Mouse (Mus musculus) erythroid progenitor cell, adult 5-6 weeks (primary cell): Measurements from ENCODE around the gene Nckap1l. TPM values are rescaled to one million over a fixed set of nuclear protein-coding genes. Genes with fewer than 3 reads are reported as not detected.

Source experiments
- ATAC-seq: replicated peaks from 2 replicates; pipeline ENCODE4 v1.8.0; 2016; ENCODE audit warnings: moderate number of reproducible peaks, mild to moderate bottlenecking, moderate TSS enrichment, inconsistent platforms; ENCODE audit not compliant: poor library complexity, low FRiP score, severe bottlenecking
- total RNA-seq, 2 experiments: library from RNA; stranded (forward) in 1 of 2; stranded (reverse) in 1 of 2; fragments of 150-400 nt in 1 of 2; fragments of 186-747, 209-891 nt in 1 of 2; gene quantifications; 2 replicates each; pipeline versions ENCODE4 v1.2.3 to v1.2.4; 2015 to 2017; ENCODE audit warnings: low replicate concordance in 2 of 2

Gene Nckap1l
- total RNA-seq, 2 experiments from 2014 or later = 12.6 to 22.2 TPM

DNA sequence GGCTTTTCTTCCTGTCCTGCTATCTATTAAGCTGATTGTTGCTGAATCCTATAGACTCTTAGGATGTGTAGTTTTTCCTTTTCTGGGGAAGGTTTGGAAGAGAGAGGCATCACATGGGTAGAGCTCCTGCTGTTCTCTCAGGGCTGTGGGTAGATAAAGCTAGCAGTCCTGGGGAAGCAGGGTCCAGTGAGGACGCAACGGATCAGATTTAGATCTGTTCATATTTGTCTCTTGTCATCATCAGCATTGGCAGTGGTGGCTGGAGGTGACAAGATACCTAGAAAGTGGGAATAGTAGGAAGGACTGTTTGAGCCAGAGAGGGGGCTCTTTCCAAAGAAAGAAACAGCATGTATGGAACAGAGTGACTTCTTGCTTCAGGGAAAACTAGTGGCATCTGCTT is 81.4 kb downstream of the Nckap1l start:
- ATAC-seq = no peak

DNA sequence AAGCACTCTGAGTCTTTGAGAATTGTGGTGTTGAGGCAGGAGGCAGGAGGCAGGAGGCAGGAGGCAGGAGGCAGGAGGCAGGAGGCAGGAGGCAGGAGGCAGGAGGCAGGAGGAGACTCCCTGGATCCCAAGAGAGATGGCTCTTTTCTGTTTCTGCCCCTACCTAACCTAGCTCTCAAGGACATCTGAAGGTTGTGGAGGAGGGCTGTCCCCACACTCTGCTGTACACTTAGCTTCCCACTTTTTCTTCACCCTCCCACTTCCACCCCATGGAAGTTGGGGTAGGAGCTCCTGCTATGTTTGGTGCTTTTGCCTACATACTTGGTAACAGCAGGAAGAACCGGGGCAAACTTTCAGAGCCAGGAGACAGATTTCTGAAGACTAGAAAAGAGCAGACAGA is 82.2 kb downstream of the Nckap1l start:
- no peak for ATAC-seq

DNA sequence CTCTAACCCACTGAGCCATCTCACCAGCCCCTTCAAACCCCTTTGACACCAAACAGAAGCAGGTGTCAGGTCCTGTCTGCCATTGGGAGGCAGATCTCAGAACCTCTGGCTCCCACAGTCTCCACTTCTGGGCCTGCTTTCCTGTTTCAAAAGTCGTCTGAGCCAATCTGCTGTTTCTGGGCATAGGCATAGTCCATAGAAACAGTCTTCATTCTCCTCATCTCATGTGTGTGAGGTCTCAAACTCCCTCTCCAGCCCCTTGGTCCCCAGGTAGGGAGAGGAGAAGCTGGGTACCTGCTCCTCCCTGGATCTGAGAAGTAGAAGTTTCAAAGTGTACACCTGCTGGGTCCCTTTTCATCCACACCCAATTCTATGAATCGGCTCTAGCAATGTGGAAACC is 82.9 kb downstream of the Nckap1l start:
- ATAC-seq = no peak

DNA sequence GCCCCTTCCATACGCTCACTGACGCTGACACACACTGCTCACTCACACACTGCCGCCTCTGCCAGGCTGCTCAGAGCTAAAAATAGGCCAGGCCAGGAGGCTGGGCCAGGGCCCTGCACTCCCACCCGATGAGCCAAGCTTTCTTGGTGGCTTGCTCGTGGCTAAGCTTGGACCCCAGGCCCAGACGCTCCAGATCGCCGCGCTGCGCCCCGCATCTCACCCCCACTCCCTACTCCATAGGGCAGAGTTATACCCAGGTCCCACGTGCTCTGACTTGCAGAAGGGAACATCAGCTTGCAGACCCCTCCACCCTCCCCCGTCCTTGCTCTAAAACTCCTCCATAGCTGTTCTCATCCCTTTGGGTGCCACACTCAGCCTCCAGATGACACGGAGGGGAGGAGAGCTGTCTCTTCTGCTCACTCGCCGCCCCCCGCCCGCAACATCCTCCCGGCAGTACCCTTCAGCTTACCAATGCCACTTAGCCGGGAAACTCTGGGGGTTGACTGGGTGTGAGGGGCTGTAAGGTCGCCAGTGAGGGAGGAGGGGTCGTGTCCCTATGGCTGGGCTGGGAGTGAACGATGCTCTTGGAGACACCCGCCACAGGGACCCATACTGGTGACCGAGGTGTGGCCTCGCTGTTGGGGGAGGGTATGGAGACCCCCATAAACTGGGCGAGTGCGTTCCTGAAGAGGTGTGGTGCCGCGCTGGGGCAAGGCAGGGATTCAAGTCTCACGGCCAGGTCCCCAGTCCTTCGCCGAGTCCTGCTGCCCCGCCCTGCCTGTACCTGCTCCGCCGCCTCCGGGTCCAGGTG is 83.6 kb downstream of the Nckap1l start:
- ATAC-seq = no peak

DNA sequence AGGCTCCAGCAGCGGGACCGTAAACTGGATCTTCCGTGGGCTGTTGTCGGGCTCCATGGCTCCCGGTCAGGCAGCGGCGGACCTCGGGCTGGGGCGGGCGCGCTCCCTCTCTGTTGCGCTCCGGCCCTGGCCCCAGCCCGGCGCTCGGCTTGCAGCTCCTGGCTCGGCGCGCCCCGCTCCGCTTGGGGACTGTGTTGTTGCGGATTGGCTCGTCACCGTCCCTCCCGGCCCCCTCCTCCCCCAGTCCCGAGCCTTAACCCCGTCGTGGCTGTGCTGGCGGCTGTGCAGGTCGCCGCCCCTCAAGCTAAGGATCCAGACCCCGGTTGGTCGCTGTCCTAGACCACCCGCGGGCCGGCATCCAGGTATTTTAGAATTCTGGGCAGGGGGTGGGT is 84.2 kb downstream of the Nckap1l start, which contains the start of gene Ppp1r1a:
Gene Ppp1r1a (minus strand): TSS at position 182 of the 392 bp plus-strand sequence.
- ATAC-seq = no peak

DNA sequence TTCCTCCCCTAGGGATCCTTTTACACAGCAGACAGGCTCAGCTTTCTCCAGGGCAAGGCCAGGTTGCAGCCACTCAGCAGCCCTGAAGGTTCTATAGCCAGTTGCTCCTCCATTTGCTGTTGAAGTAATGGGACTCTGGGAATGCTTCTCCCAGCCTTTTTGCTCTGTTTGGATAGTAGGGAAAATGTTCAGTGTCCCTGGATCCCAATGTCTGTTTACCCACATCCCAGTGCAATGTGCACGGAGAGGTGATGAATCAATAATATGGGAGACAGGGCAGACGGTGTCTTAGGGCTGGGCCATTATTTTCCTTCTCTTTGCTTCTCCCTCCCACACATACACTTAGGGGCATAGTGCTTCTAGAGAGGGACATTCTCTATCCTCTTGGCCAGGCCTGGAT is 85.7 kb downstream of the Nckap1l start:
- ATAC-seq = no peak

DNA sequence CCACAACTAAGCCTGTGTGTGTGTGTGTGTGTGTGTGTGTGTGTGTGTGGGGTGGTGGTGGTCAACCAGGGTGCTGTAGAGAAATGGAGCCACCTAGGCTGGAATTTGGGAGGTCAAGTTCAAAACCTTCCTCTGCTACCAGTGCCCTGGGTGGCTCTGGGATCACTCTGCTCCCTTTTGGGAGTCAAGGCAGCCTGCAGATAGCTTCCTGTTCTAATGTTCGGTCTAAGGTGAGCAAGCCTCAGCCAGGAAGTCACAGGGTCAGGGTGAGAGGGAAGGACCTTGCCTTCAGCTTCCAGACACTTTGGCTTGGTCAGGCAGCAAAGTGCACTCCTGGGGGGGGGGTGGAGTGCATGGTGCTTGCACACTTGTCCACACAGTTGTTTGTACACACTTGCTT is 87.1 kb downstream of the Nckap1l start:
- ATAC-seq = no peak

DNA sequence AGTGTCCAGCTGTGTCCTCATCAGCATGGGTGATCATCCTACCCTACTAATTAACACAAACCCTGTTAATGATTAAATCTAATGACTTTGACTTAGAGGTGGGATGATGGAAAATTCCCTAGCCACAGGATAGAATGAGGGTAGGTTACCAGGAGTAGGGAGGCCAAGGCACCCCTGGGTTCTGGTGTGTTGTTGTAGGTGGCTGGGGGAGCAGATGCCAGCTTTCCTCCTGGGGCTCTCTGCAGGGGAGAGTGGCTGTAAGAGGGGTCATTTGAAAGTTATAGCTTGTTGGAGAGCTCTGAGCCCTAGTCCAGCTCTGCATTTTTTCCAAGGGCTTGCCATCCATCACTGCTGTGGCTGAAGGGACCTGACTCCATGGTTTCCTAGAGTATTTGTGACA is 88.9 kb downstream of the Nckap1l start:
- ATAC-seq = no peak

DNA sequence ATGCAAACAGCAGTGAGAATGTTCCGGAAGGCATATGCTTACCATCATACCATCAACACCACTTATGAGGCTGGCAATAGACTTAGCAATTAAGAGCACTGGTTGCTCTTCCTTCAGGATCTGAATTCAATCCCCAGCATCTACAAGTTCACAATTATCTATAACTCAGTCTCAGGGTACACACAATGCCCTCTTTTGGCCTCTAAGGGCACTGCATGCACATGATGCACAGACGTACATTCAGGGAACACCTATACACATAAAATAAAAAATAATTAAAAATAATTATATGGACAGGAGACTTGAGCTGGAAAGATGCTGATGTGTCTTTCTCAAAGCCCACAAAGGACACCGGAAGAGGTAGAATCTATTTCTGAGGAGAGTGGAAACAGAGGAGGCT is 94.4 kb downstream of the Nckap1l start:
- ATAC-seq = no peak

Other genes with a start within 250 kb of the Nckap1l start
- gene Cbx5, start 214.0 kb upstream of the Nckap1l start, total RNA-seq (2015; ENCODE audit: low replicate concordance) = 181 and 243 TPM in 2 replicates
- 214 and 236 TPM in 2 replicates for gene Cbx5, start 214.0 kb upstream of the Nckap1l start, total RNA-seq (2017; ENCODE audit: low replicate concordance)
- gene Hnrnpa1, start 213.4 kb upstream of the Nckap1l start, total RNA-seq (2015; ENCODE audit: low replicate concordance) = 198 and 238 TPM in 2 replicates
- 338 and 377 TPM in 2 replicates for gene Hnrnpa1, start 213.4 kb upstream of the Nckap1l start, total RNA-seq (2017; ENCODE audit: low replicate concordance)
- gene Nfe2, start 195.4 kb upstream of the Nckap1l start, total RNA-seq (2015; ENCODE audit: low replicate concordance) = 368 and 436 TPM in 2 replicates
- gene Nfe2, start 195.4 kb upstream of the Nckap1l start, total RNA-seq (2017; ENCODE audit: low replicate concordance) = 353 and 370 TPM in 2 replicates
- gene Copz1, start 181.1 kb upstream of the Nckap1l start, total RNA-seq (2015; ENCODE audit: low replicate concordance) = 158 and 167 TPM in 2 replicates
- 37.6 and 42.4 TPM in 2 replicates for gene Copz1, start 181.1 kb upstream of the Nckap1l start, total RNA-seq (2017; ENCODE audit: low replicate concordance)
- gene Gpr84, start 143.2 kb upstream of the Nckap1l start, total RNA-seq (2015; ENCODE audit: low replicate concordance) = 0.72 TPM in 1 of 2 replicates, not detected in the other
- gene Gpr84, start 143.2 kb upstream of the Nckap1l start, total RNA-seq (2017; ENCODE audit: low replicate concordance) = 3.9 TPM in 1 of 2 replicates, not detected in the other
- 4.2 and 6.5 TPM in 2 replicates for gene Zfp385a, start 113.7 kb upstream of the Nckap1l start, total RNA-seq (2015; ENCODE audit: low replicate concordance)
- gene Zfp385a, start 113.7 kb upstream of the Nckap1l start, total RNA-seq (2017; ENCODE audit: low replicate concordance) = 0.30 and 0.77 TPM in 2 replicates
- gene Itga5, start 87.0 kb upstream of the Nckap1l start, total RNA-seq (2015; ENCODE audit: low replicate concordance) = 2.2 and 5.0 TPM in 2 replicates
- 0.15 and 0.39 TPM in 2 replicates for gene Itga5, start 87.0 kb upstream of the Nckap1l start, total RNA-seq (2017; ENCODE audit: low replicate concordance)
- gene Gtsf1, start 23.3 kb upstream of the Nckap1l start, total RNA-seq (2015; ENCODE audit: low replicate concordance) = not detected in 2 replicates
- not detected in 2 replicates for gene Gtsf1, start 23.3 kb upstream of the Nckap1l start, total RNA-seq (2017; ENCODE audit: low replicate concordance)
- not detected in 2 replicates for gene Gtsf2, start 5.3 kb upstream of the Nckap1l start, total RNA-seq (2015; ENCODE audit: low replicate concordance)
- gene Gtsf2, start 5.3 kb upstream of the Nckap1l start, total RNA-seq (2017; ENCODE audit: low replicate concordance) = not detected in 2 replicates
- 1.1 and 13.8 TPM in 2 replicates for gene Pde1b, start 49.2 kb downstream of the Nckap1l start, total RNA-seq (2015; ENCODE audit: low replicate concordance)
- 1.2 and 2.2 TPM in 2 replicates for gene Pde1b, start 49.2 kb downstream of the Nckap1l start, total RNA-seq (2017; ENCODE audit: low replicate concordance)
- gene Ppp1r1a, start 84.2 kb downstream of the Nckap1l start, total RNA-seq (2015; ENCODE audit: low replicate concordance) = not detected in 2 replicates
- not detected in 2 replicates for gene Ppp1r1a, start 84.2 kb downstream of the Nckap1l start, total RNA-seq (2017; ENCODE audit: low replicate concordance)
- not detected in 2 replicates for gene Glycam1, start 111.3 kb downstream of the Nckap1l start, total RNA-seq (2015; ENCODE audit: low replicate concordance)
- gene Glycam1, start 111.3 kb downstream of the Nckap1l start, total RNA-seq (2017; ENCODE audit: low replicate concordance) = not detected in 2 replicates